Mouse (Mus musculus) embryonic fibroblast, embryonic 13.5 days (primary cell): ENCODE measurements around the gene Taf3.

Experiments
- CTCF ChIP-seq: IDR thresholded peaks from 2 replicates; pipeline ENCODE4 v1.5.1; 2011; ENCODE audit warnings: mild to moderate bottlenecking, control low read depth, low read length, moderate library complexity, borderline replicate concordance; ENCODE audit not compliant: insufficient read depth
- POLR2A ChIP-seq: IDR thresholded peaks from 2 replicates; pipeline ENCODE4 v1.6.1; 2011; ENCODE audit warnings: low read depth, mild to moderate bottlenecking, control low read depth, low read length, moderate library complexity

DNA sequence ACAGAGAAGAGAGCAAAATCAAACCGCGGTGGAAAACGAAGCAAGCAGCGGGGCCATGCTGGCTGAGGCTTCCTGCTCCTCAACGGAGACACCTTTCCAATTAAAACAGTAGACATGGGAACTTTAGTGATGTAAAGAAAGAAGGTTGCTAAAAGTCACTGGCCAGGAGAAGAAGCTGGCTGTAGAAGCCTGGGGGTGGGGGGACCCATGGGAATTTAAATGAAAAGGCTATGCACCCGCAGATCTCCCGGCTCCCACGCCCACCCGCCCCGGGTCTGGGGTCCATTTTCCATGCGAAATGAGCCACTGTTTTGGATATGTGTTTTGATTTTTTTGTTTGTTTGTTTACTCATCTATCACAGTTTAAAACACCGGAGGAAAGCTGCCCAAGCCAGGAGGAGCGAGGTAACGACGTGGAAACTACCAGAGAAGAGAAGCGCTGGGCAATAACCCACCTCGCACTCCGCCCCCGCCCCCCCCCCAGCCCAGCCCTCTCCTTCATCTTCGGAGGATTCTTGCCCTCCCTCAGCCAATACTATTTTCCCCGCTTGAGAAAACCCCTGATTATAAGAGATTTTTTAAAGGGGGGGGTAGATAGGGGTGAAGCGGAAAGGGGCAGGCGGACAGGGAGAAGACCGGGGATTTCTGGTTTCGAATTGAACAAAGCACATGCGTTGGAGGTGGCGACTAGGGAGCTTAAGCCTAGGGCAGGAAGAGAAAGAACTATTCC lies 164.4 kb downstream of the Taf3 start:
- TF ChIP-seq CTCF, result no peak
- no peak for TF ChIP-seq POLR2A
